Mouse (Mus musculus) heart, postnatal 25 days (tissue): ENCODE results near the gene Atf1. TPM values are rescaled to one million over a fixed set of nuclear protein-coding genes. Genes with fewer than 3 reads are reported as not detected.
A peak's percentile ranks its signal among the peaks of the same experiment; 100 is the strongest.

ENCODE experiments used
- DNase-seq: peaks from one replicate; pipeline ENCODE4 v3.0.0; 2022; ENCODE audit warnings: low spot score
- intact Hi-C: fragments of 180-260 bp; cut with DNase I; formaldehyde crosslinking; loops from one replicate; pipeline ENCODE4 v1.15.1; 2025
- total RNA-seq, 2 experiments: library from RNA; stranded (reverse); gene quantifications; 2 replicates each; pipeline ENCODE4 v1.2.3; 2021

The Atf1 gene
- total RNA-seq = 10 to 100 TPM; 46.0 to 51.8 TPM

DNA sequence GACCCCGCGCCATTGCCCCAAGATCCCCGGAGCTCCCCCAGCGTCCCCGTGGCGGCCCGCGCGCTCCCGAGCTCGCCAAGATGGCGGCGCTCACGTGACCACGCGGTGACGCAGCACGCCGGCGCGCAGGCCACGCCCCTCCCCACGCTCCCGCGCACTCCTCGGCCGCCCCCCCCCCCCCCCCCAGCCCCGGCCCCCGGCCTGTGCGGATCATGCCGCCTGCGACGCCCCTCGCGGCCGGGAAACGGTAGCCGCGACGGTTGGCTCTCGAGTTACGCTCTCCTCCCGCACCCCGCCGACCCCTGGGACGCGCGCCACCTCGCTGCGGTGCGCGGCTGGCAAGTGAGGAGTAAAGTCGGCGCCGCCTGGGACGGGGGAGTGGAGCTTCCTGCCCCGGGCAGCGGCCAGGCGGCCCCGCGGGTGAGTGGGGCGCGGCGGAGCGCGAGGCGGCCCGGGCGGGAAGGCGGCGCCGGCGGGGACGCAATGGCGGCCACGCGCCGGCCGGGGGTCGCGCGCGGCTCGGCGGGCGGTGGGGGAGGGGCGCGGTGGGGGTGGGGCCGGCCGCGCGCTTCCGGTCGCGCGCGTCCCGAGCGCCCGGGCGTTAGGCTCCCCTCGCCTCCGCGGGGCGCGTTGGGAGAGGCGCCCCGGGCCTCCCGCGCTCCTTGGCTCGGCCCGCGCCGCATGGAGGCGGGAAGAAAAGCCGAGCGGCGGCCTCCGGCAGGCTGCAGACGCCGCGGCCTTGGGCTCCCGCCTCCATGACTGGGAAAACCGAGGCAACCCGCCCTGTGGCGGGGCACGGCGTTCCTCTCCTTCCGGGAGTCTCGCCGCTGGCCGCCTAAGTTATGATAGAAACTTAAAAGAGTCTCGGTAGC lies at the start of gene Atf1:
TSS of gene Atf1 (plus strand) at position 157 of the 872 bp plus-strand sequence.
- intact Hi-C loops = loop anchor here (5.0 kb wide), 1 partner anchor 191 kb away; the partner anchor contains the start of gene Dip2b
- peak; percentile 81 for DNase-seq

DNA sequence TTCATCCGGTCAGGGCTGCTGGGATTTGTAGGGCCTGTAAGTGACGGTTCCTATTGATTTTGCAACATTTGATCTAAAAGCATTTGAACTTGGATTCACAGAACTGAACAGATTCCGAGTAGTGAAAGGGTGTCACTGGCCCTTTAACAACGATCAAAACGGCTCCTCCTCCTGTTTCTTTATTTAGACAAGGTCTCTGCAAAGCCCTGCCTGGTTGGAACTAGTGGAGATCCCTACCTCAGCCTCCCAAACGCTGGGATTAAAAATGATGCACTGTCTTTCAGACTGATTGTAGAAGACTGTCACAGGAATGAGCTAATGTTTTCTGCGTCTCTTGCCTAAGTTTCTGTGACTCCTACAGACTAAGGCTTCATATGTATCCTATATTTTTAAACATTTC lies 49.1 kb upstream of the Atf1 start:
- intact Hi-C loops = no loop called here
- DNase-seq = no peak

DNA sequence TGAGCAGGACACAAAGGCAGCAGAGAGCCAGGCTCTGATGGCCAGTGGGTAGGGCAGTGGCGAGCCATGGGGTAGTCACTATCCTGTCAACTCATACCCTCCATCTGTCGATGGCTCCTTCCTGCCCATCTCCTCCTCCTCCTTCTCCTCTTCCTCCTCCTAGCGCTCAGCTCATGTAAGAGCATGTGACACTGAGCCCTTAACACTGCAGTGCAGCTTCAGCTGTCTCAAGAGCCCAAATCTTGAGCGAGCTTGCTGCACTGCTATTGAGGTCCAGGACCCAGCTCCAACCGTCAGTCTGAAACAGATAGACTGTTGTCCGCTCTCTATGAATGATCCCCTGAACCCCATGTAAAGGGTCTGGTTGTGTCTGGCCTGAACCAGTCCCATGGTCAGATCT lies 47.9 kb upstream of the Atf1 start:
- no peak for DNase-seq
- intact Hi-C loops = no loop called here

DNA sequence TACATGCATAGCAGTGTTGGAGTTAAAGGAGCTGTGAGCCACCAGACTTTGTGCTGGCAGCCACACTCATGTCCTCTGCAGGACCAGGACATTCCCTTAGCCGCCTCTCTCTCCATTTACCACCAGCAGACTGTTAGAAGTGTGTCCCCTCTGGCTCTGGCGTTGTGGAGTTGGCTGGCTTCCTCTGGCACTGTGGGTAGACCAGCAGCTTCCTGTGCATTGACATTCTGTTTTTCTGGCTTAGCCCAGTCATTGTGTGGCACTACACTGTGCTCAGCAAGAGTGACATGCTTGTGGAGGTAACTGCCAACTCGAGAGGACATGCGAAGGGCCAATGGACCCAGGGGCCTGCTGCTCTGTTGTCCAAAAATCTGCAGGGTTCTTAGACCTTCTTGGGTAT lies 47.4 kb upstream of the Atf1 start:
- intact Hi-C loops = no loop called here

DNA sequence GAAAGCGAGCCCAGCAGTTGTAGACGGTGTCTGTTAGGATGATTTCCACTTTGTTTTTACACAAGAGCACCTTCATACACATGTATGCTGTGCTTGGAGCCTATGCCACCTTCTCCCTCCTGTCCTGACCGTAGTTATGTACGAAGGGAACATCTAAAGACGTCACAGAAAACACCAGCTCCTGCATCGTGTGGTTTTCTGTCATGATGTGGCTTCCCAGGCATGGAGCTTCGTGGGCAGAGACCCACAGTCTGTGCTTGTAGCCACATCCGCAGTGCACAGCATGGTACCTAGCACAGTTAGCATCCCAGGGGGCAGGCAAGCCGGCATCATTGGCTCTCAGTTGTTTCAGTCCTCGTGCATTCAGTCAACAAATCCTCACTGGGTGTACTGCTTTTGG lies 45.8 kb upstream of the Atf1 start:
- DNase-seq = no peak
- intact Hi-C loops = no loop called here

More for the DNA sequence above, 47.4 kb upstream of the Atf1 start:
- DNase-seq = no peak

DNA sequence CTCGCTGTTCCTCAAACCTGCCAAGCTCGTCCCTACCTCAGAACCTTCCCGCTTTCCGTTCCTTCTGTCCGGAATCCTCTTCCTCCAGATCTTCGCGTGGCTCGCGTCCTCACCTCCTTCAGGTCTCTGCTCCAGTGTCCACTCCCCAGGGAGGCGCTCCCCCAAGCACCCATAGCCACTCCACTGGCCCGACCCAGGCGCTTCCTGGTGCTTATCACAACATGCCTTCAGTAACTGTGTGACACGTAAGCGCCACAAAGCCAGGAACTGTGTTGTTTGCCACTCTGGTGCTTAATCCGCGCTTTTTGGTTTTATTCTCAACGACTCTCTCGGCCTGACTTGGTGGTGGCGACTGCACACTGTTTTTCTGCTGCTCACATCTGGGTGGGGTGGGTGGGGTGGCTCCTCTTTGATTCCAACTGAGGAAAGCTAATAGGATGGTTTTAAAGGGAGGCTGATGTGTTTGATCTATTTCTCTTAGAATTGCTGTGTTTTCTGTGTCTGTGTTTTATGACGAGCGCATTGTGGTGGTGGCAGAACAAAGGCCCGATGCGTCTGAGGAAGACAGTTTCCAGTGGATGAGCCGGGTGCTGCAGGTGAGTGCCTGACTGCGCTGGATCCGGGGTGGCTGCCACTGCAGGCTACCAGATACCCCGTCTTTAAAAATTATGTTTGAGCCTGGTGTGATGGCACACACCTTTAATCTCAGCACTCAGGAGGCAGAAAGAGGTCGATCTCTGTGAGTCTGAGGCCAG lies 44.9 kb upstream of the Atf1 start:
- intact Hi-C loops = no loop called here
- no peak for DNase-seq

DNA sequence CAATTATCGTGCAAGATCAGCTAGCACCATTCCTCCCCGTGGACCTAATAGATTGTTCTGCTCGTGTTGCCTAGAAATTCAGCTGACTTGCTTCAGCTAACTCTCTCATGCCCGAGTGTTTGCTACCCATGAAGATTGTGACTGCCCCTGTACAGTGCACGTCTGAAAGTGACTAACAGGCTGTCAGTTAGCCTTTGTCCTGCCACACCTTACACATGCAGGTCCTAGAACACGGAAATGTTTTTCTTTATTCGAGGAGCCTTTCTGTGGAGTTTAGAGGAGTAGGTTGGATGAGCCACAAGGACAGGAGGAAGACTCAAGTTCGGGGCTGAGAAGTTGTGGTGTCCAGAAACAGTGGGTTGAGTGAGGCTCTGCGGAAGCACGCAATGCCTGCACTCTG lies 44.1 kb upstream of the Atf1 start:
- DNase-seq = no peak
- intact Hi-C loops = no loop called here

DNA sequence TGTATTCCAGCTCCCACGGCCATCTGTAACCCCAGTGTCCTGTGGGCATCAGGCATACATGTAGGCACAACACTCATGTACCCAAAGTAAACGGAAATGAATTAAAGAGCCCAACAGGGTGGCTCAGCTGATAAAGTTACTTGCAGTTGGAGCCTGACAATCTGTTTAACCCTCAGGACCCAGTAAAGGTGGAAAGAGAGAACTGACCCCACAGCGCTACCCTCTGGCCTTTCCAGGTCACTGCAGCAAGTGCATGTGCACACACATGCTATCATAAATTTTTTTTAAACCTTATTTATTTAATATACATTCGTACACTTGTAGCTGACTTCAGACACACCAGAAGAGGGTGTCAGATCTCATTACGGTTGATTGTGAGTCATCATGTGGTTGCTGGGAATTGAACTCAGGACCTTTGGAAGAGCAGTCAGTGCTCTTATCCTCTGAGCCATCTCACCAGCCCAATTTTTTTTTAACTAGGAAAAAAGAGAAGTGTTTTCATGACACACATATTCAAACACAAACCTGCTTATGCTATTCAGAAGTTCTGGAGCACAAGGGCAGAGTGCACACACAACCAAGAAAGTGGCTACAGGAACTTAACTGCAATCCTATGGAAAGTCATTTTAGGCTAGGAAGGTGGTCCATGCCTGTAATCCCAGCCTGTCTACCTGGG lies 42.7 kb upstream of the Atf1 start:
- intact Hi-C loops = no loop called here
- DNase-seq = no peak

DNA sequence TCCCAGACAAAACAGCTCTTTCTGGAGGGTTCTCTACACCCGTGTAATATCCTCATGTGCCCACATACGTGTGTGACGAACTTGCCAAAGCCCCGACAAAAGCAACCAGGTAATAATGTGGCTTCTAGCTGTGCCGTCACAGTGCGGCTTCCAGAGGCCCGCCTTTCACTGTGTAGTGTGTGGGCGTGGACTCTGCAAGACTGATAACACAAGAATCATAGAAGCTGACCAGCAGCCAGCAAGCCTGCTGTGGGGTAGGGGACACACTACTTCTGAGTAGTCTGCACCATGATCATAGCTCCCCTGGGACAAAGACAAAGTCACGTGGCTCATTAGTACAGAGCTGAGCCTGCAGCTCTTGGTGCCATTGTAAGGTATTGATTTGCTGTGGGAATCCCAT lies 41.4 kb upstream of the Atf1 start:
- DNase-seq = no peak
- intact Hi-C loops = no loop called here

DNA sequence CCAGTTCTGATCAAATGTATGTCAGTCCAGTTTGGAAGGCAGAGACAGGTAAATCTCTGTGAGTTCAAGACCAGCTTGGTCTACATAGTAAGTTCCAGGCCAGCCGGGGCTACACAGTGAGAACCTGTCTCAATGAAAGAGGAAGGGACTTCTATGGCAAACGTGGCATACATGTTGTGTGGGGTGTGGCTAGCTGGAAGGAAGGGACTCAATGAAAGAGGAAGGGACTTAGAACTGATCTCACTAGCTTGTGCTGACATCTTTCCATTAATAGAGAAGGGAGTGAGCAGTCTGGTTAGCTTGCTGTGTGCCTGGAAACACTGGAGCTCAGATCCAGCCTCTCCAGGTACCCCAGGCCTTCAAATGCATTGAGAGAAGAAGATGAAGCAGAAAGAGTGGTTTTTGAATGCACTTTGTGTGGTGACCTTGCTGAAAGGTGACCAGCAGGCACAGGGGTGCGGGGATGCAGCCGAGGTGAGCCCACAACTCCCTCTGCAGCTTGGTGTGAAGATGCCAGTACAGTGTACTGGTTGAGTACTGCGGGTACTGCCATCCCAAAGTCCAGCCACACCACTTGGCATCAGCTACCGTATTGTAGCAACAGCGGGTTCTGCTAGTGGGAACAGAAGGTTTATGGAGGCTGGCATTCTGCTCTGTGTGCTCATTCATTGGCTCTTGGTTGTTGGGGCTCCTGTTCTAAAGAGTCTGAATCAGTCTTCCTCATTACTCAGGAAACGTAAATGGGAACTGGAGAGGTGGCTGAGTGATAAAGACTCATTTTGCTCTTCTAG lies 40.5 kb upstream of the Atf1 start:
- intact Hi-C loops = no loop called here

DNA sequence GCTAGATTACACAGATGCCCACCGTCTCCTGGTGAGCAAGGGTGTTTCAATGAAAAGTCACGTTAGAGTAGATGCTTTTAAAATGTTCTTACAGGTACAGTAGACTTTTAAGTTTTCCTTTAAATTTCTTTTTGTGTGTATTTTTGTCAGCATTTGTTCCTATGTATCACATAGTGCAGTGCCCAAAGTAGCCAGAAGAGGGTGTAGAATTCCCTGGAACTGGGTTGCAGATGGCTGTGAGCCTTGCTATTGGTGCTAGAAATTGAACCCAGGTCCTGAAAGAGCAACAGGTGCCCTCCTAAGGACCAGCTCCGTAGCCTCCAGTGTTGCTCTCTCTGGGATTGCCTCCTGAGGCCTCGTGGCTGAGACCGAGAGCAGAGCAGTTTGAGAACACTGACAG lies 39.1 kb upstream of the Atf1 start:
- intact Hi-C loops = no loop called here
- DNase-seq = no peak

More for the DNA sequence above, 40.5 kb upstream of the Atf1 start:
- no peak for DNase-seq

DNA sequence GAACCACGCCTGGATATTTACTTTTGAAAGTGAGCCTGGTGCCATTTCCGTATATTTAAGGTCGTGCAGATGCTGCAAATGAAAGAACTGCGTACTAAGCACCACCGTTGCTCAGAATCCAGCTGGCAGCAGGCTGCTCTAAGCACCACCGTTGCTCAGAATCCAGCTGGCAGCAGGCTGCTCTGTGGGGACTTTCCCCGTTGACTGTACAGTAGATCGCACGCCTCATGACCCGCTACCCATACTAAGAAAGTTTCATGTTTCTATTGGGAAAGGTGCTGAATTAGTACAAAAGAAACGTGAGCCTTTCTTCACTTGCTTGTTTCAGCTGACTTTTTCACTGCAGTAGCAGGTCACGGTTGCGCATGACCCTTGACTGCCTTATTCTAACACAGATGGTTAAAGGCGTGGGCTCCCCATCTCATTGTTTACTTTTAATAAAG lies 38.6 kb upstream of the Atf1 start:
- intact Hi-C loops = no loop called here
- DNase-seq = no peak

DNA sequence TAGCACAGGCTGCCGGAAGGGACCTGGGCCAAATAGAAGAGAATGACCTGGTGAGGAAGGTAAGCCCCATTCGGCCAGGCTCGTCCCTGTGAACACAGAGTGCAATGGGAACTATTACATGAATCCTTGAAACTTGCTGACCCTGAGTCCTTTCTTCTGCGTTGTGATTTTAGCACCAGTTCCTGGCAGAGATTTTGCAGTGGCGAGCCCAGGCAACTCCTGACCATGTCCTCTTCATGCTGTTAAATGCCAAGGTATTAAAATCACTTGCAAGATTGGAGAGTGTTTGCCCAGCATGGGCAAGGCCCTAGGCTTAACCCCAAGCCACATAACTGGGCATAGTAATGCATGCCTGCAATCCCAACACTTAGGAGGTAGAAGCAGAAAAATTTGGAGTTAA lies 37.5 kb upstream of the Atf1 start:
- DNase-seq = no peak
- intact Hi-C loops = no loop called here

DNA sequence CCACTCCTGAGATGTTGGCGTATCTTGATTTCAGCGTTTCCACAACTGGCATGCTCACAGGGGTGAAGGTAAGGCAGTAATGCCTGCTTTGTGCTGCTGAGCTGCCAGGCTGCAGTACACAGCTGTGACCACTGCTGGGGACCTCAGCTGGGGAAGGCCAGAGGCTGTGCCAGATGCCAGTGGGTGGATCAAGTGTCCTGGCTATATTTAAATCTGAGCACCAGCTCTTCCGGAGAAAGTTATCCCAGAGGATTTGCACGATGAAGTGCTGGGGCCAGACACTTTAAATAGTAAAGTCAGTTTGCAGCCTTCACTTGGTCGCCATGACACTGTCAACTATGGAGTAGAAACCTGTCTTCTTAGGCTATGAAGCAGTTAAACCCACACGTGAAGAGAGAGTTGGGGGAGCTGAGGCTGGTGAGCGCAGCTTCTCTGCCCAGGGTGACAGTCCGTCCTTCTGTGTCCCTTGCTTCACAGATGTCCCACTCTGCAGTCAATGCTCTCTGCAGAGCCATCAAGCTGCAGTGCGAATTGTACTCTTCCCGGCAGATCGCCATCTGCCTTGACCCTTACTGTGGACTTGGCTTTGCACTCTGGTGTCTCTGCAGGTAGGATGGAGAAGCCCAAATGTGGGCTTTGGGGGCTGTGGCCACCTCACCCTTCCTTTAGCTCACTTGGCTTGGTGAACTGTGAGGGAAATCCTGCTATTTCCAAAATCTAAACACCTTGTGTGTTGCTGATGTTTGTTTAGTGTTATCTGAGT lies 28.5 kb upstream of the Atf1 start:
- peak; percentile 23 for DNase-seq
- intact Hi-C loops = no loop called here

DNA sequence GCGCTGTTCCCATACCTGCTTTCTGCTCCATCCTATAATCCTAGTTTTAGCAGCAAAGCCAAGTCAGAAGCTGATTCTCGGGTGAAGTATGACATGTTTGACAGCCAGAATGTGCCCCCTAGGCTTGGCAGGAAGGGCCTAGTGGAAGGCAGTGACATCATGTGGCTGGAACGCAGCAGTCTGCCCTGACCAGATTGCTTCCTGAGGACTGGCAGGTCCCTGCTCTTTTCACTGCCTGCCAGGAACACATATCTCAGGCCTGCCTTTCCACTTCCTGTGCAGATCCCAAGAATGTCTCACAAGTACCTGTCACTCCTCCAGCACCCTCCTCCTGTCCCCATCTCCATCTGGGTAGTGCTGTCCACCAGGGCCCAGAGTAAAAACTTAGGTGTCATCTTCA lies 27.8 kb upstream of the Atf1 start:
- intact Hi-C loops = no loop called here
- peak; percentile 42 for DNase-seq

DNA sequence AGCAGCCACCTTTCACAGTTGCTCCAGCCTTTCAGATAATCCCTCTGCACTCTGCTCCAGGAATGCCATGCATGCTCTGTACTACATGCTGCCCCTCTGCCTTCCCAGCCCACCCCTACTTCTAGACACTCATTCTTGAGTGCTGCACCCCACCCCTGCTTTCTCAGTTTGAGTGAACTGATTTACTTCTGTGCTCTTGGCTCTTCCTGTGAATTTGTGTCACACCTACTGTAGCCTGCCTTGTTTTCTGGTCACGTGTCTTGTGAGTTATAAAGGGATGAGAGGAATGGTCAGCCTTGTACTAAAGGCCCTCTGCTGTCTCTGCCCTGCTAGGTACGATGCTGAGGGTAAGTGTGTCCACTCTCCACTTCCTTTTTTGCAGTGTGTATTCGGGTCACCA lies 25.8 kb upstream of the Atf1 start:
- intact Hi-C loops = no loop called here
- no peak for DNase-seq

DNA sequence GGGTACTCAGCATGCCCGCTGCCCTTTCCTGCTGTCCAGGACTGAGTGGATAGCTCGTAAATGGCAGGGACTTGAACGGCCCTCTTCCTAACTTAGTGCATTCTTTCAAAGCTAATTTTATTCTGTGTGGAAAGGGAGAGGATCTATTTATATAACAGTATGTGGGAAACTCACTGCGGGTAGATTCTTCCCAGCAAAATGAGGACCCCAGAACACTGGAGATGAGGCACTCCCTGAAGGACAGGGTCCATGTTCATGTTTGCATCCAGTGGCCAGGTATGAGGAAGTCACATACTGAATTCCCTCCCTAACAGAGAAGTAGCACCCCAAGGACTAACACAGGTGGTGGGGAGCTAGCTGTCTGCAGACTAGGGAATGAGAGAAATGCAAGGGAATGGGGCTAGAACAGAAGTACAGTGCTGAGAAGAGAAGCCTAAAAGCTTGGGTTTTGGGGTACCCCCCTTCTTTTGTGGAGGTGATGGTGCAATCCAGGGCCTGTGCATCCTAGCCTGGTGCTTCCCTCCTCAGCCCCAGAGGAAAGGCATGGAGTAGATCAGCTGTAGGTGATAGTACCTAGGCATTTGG lies 25.1 kb upstream of the Atf1 start:
- intact Hi-C loops = no loop called here
- DNase-seq = no peak

DNA sequence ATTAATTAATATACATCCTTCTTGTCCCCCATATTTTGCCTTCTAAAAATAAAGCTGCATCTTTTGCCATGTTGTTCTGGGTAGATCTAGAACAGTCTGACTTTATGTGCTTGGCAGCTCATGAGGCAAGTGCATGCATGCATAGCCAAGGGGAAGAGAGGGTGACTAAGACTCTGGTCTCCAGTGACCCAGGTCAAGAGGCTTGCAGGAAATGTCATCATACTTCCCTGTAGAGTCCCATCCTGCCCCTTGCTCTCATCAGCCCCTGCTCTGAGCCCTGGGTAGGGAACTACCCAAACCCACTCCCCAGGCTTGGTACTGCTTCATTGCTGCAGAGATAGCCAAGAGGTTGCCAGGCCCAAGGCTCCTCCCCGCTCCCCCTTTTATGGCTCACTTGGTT lies 23.0 kb upstream of the Atf1 start:
- intact Hi-C loops = no loop called here
- no peak for DNase-seq

DNA sequence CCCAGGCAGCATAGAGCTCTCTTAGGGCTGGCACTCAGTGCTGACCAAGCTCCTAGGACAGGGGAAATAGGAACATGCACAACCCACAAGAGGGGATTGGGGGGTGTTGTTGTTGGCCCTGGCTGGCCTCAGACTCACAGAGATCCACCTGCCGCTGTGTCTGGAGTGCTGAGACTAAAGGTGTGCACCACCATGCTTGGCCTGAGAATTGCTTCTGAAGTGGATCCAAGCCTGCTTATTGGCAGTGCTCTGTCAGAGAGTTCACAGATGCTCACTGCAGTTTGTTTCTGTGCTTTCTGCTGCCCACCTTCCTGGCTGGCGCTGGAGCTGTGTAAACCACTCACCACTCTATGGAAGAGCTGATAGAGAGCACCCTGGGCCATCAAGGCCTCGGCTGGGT lies 17.6 kb upstream of the Atf1 start:
- intact Hi-C loops = no loop called here
- DNase-seq = no peak
